Mouse (Mus musculus): ENCODE data around the gene Wnk2.

Gene Wnk2

DNA sequence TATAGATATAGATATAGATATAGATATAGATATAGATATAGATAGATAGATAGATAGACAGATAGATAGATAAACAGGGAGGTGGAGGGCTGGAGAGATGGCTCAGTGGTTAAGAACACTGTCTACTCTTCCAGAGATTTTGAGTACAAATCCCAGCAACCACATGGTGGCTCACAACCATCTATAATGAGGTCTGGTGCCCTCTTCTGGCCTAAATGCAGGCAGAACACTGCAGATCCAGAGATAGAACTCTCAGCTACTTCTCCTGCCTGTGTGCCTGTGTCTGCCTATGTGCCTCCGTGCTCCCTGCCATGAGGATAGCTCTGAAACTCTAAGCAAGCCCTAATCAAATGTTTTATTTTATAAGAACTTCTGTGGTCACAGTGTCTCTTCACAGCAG is 100.4 kb downstream of the Wnk2 start:
- DNase-seq (ENCODE audit: low spot score in 2 of 2), result no peak

DNA sequence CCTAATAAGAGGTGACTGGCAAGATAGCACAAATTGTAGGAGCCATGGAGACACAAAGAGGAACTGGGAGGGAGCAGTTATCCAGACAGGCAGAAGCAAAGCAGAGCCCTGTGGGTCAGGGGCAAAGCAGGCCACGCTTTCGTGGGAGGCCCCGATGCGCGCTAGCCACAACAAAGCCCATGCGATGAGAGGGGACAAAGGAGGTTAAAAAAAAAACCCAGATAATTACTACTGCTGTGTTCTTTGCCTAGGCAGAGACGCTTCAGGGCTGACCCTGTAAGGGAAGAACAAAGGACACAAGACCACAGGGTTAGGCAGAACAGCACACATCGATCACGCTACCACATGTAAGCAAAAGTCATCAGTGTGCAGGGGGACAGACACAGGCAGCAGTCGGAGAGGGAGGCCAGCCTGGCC is 103.7 kb downstream of the Wnk2 start:
- no peak for DNase-seq (ENCODE audit: low spot score in 2 of 2)

DNA sequence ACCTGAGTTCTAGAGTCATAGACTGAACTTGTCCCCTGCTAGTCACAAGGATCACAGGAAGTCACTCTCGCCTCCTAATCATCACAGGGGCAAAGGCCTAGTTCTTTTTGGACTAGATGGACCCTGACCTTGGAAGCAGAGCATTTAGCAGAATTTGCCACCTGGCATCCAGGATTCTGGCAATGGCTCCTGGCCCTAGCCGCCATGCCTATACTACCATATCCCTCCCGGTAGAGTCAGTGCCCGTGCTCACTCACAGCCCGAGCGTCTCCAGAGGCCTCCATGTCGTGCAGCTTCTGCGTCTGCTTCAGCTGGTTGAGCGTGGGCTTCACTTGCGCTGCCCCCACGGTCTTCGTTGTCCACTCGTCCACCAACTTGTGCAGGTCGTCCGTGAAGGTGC is 105.4 kb downstream of the Wnk2 start:
- DNase-seq (ENCODE audit: low spot score in 2 of 2), result no peak

DNA sequence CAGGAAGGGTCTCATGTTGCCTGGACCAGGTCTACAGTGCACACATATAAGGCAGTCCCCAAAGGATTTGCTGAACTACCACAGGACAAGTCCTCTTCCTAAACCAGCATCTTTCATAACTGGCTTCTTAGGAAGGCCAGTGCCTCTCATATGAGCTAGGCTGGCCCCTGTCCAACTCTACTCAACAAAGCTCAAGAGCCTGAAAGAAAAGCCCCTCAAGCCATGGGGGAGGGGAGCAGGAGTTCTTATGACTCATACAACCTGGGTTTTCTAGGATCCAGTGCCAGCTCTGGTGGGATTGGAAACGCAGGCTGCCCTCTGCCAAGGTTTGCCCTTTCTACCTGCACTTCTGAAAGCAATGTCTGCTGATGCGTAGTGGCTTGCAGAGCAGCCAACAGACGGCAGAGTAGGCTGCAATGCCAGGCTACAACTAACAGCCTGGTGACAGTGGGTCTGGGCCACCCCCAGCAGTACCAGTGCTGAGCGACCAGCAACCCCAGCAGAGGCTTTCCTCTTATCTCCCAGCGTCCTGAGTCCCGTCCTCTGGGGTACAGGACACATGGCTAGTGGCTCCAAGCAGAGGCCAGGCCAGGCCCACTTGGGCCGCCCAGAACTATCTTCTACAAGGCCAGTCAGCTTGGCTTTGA is 110.8 kb downstream of the Wnk2 start:
- DNase-seq (ENCODE audit: low spot score in 2 of 2), result no peak

DNA sequence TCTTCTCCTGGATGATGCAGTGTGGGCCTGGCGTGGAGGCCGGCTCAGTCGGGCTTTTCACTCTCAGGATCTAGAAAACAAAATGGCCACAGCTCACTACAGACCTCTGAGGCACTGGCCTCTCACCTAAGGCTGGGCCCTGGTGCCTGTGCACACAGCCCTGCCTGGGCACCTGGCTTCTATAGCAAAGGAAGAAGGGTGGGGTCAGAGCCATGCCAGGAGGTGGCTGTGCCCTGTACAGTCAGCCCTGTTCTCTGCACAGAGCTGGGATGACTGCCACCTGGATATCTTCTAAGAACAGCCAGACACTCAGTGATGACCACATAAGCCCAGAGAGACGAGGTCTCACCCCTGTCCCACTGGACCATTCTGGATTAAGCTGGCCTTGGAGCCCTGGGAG is 111.4 kb downstream of the Wnk2 start:
- no peak for DNase-seq (ENCODE audit: low spot score in 2 of 2)

DNA sequence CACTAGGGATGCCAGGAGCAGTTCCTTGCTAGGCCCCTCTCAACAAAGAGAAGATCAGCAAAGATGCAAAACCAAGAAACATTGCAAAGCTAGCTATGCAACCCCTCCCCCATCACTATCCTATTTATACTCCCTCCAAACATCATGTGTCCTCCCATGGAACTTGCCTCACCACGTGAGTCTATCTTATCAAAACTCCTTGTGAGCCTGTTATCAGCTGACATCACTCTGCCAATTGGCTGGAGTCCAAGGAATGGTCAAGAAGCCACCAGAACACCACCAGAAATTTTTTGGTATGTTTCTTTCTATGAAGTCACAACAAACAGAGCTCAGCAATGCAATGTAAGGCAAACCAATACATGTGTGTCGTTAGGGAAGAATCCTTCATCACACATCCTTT is 116.8 kb downstream of the Wnk2 start:
- no peak for DNase-seq (ENCODE audit: low spot score in 2 of 2)

DNA sequence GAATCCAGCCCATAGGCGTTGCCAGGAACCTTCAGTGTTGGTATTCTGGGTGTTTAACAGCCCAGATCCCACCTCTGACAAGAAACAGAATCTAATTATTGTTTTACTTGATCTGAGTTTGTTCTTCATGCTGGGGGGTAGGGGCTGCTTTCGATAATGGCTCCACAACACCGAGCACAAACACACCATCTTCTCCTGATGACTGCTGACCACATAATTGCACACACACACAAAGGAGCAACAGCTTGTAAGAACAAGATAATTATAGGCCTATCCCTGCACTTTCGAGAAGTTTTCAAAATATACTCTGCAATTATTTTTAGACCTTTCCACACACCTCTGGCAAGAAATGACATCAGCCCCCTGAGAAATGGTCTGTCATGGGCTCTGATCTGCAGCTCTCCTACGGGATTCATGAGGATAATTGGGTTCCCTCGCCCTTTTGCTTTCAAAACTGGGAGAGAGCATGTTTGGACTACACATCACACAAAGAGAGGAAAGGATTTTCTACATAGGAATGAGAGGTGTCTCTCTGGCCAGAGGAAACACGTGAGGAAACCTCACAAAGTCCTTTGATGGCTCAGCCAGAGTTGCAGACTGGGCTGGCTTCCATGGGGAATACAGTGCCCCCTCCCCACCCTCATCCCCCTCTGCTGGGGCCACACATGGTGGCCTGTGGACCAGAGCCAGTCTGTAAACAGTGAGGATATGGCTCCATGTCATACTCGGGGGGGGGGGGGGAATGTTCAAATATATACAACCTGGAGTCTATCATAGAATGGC is 118.9 kb downstream of the Wnk2 start:
- DNase-seq (ENCODE audit: low spot score in 2 of 2), result no peak

DNA sequence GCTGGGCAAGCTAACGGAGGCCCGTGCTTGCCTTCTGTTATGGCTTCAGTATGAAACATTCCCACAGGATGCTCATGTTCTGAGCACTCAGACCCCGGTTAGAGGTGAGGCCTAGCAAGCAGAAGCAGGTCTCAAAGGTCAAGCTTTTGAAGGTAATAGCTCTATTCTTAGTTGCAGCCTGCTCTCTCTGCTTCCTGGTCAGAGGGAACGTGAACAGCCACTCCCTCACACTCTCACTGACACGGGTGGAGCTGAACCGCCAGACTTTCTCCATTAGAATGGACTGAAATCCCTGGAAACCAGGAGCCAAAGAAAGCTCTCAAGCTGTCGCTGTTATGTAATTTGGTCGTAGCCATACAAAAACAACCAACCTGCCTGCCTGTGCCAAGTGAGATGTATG is 120.8 kb downstream of the Wnk2 start:
- no peak for DNase-seq (ENCODE audit: low spot score in 2 of 2)

DNA sequence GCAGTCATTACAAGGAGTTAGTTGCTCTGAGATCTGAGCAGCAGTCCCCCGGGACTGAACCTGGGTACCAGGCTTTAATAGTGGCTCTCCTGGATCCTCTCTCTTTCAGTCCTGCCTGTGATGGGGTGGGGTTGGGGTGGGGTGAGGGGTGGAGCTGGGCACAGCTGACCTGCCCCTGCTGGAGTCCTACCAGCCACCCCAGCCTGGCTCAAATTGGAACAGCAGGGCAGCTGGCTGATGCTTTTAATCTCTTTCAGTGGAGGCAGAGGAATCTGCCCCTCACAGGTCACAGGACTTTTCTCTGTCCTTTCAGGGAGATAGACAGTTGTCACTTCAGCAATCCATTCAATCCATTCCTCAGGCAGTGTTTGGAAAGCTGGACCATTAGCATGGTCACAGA is 122.3 kb downstream of the Wnk2 start:
- no peak for DNase-seq (ENCODE audit: low spot score in 2 of 2)

DNA sequence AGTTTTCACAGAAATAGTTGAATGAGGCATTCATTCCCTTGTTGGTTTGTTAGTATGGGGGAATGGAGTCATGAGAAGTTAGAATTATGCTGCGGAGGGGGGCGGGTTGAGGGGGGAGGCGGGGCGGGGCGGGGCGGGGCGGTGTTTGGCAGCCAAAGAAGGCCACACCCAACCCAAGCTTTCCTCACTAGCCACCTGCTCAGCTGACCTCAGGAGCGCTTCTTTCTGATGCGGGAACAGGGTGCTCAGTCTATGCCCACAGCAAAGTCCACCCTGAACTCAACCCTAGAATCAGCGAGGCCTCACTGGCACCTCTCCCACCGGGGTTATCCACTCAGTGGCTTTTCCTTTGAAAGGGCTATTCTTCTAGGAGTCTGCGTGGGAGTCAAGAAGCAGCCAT is 123.1 kb downstream of the Wnk2 start:
- no peak for DNase-seq (ENCODE audit: low spot score in 2 of 2)

DNA sequence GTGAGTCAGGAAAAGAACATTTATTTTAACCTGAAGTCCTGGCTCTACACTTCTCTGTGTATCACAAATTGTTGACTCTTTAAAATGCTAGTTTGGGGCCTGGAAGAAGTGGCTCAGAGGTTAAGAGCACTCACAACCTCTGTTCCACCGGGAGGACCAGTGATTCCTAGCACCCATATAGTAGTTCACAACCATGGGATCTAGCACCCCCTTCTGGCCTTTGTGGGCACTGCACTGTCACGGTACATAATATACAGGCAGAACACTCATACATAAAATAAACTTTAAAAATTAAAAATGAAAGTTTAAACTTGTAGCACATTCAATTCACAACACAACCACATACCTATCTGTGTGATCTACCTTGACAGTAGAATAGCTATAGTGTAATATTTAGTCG is 126.1 kb downstream of the Wnk2 start:
- DNase-seq (ENCODE audit: low spot score in 2 of 2), result peak; percentile 32 to 59

DNA sequence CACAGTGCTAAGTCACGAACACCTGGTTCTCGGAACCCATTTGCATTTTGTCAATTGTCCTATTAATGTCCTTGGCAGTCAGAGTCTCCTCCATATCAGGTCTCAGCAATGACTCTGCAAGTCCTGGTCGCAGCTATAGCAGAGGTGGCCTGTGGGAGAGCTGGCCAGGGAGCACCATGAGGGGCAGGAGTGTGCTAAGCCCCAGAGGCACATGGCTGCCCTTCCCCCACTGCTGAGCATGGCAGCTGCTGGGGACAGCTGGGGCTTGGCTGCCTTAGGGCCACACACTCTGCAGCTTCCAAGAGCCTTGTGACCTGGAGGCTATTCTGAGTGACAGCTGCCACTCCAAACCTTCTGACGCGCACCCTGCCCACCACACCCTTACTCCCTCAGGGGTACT is 127.7 kb downstream of the Wnk2 start:
- no peak for DNase-seq (ENCODE audit: low spot score in 2 of 2)

DNA sequence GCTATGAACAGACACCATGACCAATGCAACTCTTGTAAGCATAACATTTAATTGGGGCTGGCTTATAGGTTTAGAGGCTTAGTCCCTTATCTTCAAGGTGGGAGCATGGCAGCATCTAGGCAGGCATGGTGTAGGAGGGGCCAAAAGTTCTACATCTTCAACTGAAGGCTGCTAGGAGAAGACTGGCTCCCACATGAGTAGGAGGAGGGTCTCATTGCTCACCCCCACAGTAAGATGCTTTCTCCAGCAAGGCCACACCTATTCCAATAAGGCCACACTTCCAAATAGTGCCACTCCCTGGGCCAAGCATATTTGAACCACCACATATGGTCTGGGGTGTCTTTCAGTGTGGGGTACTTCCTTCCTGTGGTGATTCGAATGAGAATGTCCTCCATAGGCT is 130.4 kb downstream of the Wnk2 start:
- no peak for DNase-seq (ENCODE audit: low spot score in 2 of 2)

DNA sequence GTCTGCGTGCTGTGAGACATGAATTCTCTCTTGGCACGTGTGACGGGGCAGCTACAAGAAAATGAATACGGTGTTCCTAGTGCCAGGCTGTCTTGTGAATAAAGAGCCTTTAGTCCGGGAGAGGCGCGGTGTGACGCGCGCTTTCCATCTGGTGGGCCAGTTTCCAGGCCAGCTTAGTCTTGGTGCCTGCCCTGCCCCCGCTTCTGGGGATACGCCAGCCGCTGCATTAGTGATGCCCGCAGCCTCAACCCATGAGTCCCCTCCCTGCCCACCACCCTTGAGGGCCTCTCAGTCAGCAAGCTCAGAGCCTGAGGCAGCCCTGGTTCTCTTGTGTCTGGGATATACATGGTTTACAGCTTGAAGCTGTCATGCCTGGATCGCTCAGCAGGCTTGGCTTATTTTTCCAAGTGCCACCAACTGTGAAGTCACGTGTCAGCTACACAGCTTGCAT is 131.5 kb downstream of the Wnk2 start:
- peak in 1 of 2 experiments; percentile 11 for DNase-seq (ENCODE audit: low spot score in 2 of 2)

DNA sequence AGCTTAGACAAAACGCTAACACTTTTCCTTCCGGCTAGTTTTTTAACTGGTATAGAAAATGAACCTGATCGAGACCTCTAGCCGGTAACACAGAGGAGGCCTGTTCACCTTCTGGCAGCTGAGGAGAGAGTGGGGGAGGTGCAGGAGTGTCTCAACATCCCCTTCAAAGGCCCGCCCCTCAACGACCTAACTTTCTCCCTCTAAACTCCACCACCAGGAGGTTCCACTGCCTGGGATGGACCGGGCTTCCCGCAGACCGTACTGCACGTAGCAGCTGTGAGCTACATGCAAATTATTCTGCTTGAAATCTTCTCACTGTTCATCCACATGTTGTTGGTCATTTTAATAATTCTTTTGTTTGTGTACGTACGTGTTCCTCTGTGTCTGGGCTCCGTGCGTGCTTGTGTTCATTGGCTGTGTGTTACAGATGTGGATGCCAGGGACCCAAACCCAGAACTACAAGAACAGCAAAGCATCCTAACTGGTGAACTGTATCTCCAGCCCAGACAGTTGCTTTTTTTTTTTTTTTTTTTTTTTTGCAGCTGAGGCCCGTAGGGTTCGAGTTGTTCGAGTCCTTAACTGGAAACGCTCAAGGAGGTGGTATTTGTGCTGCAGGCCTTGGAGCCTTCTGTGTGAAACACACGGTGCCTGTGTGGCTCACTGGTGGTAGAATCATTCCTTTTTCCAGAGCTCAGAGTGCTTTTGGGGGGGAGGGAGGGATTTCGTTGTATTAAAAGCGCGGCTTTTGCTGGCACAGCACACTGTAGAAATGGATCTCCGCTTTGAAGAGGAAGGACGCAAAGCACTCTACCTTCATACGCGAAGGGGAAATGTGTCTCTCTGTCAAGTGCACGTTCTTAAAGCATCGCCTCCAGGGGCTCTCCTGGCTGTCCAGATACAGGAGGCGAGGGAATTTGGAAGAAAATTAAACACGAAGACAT is 132.2 kb downstream of the Wnk2 start:
- peak; percentile 48 to 53 for DNase-seq (ENCODE audit: low spot score in 2 of 2)

DNA sequence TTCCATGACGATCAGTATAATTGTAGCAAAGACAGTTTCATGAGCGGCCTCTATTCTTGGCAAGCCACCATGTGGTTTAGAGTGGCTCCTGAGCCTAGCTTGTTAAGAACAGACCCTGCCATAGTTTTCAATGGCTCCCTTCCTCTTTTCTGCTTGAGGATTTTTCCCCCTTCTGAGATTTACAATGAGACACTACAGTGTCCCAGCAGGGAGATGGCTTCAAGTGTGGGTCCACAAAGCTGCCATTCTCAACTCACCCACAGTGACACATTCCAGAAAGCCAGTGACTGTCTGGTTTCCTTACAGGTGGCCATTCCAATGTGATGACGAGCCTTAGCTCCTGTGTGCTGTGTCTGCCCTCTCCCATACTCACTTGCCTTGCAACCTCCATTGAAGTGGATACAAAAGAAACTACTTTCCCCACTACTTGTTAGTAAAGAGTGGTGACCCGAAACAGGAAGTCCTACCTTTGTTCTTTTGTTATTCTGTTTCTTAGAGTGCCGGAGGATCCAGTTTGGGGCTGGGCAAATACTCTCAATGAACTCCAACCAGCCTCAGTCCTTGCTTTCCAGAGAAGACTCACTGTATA is 134.5 kb downstream of the Wnk2 start:
- no peak for DNase-seq (ENCODE audit: low spot score in 2 of 2)

DNA sequence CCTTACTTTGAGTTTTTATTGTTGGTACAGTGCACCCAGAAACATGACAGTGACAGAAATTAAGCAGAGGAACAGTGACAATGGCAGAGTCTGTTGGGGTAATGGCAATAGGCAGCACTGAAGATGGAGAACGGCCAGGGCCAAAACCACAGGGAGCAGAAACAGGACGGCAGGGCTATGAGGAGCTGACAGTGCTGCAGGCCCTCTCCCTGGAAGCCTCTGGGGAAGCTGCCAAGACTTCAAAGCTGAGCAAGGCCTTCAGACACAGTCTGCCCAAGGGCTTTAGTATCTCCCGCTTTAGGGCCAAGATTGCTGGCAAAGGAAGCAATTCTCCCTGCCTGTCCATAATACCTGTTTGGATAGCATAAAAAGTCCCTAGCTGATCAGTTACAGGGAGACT is 146.1 kb downstream of the Wnk2 start:
- DNase-seq (ENCODE audit: low spot score in 2 of 2), result no peak

DNA sequence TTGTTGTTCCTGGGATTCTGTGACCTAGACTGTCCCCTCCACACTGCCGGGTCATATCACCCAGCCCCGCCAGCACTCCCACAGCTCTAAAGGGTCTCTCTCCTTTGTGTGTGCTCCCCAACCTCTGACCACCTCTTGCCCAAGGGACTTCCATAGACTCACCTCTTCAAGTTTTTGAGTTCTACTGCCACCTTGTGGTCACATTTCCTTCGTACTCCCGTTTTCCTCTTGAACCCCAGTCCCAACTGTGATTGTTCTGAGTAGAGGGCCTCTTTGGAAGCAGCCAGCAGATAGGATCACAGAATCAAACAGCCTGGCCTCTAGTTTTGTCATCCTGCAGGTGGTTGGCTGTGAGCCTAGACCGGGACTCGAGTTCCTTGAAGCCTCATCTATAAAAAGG is 149.2 kb downstream of the Wnk2 start:
- DNase-seq (ENCODE audit: low spot score in 2 of 2), result peak; percentile 44 to 60

DNA sequence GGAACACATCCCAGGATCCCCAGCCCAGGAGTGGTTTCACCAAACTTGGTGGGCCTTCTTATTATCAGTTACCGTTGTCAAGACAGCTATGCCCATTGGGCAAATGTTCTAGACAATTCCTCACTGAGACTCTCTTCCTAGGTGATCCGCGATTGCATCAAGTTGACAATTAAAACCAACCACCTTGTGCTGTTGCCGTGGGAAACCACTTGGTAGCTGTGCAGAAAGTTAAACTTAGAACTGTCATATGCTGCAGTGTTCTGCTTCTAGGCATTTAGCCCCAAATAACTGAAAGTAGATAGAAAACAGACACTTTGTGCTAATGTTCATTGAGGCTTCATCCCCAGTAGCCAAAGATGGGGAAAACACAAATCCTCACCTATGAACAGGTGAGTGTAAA is 151.1 kb downstream of the Wnk2 start:
- no peak for DNase-seq (ENCODE audit: low spot score in 2 of 2)

DNA sequence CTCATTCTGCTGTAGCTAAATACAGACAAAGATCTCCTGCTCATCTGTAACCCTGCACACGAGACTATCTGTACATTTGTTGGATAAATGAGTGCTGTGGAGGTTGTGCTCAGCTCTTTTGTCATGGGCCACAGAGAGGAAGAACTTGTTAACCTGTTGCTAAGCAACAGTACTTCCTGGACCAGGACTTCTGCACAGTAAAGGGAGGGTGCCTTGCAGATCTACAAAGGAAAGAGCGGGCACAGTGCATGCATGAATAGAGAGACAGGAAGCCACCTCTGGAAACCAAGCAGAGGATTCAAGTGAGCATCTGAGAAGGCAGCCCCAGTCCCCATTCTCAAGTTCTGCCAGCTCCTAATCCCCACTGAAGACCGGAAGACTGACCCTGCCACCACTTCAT is 152.9 kb downstream of the Wnk2 start:
- peak; percentile 25 to 41 for DNase-seq (ENCODE audit: low spot score in 2 of 2)

DNA sequence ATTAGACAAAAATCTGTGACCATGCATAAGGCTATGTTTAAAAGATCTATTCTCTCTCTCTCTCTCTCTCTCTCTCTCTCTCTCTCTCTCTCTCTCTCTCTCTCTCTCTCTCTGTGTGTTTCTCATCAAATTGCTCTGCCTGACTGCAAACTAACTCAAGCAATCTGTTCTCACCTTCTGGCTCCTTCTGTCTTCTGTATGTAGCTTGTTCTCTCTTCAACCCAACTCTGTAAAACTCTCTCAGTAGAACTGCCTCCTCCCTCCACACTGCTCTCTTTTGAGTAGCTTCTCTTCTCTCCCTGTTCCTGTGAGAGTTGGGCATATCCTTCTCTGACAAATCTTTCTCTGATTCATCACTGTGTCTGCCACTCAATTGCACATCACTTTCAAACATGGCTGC is 154.9 kb downstream of the Wnk2 start:
- DNase-seq (ENCODE audit: low spot score in 2 of 2), result no peak

DNA sequence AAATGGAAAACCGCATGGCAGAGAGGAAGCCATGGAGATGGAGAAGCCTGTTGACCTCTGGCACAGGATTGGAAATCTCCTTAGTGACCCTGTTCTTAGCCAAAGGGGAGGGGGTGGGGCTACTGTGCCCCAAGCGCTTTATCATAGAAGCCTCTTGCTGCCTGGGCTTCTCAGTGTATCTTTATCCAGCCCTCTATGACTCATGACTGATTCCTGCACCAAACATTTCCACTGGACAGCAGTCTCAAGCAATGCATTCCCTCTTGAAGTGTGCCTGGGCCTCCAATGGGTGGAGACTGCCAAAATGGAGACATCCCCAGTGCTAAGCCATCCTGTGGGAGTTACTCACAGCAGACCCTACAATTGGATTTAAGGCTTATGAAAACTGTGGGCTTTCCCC is 157.7 kb downstream of the Wnk2 start:
- DNase-seq (ENCODE audit: low spot score in 2 of 2), result no peak
